Mouse (Mus musculus): ENCODE results near the gene Ireb2. TPM values are rescaled to one million over a fixed set of nuclear protein-coding genes. Genes with fewer than 3 reads are reported as not detected.

Gene Ireb2
- total RNA-seq, 2 experiments from 2014 or later, result 64.6 to 65.9 TPM

Other genes with a start within 250 kb of the Ireb2 start
- 100 to 1,000 TPM; 115 TPM for gene Acsbg1, start 201.9 kb upstream of the Ireb2 start, total RNA-seq (2021)
- gene Dnaja4, start 164.9 kb upstream of the Ireb2 start, total RNA-seq (2021), result 10 to 100 TPM; 25.6 to 30.8 TPM
- 10 to 100 TPM; 53.8 to 59.3 TPM for gene Wdr61, start 129.3 kb upstream of the Ireb2 start, total RNA-seq (2021)
- 1 to 10 TPM; 3.6 to 4.4 TPM for gene Crabp1, start 99.0 kb upstream of the Ireb2 start, total RNA-seq (2021)
- 1 to 10 TPM; 2.1 to 2.8 TPM for gene Hykk, start 53.5 kb downstream of the Ireb2 start, total RNA-seq (2021)
- 100 to 1,000 TPM; 137 to 138 TPM for gene Psma4, start 87.0 kb downstream of the Ireb2 start, total RNA-seq (2021)
- not detected for gene AY074887, start 87.2 kb downstream of the Ireb2 start, total RNA-seq (2021)
- 10 to 100 TPM in 1 of 2 experiments, 1 to 10 TPM in 1; 8.6 to 10.6 TPM for gene Chrna5, start 117.1 kb downstream of the Ireb2 start, total RNA-seq (2021)
- 1 to 10 TPM in 1 of 2 experiments, under 1 TPM in 1; 0.71 to 1.2 TPM for gene Chrna3, start 162.8 kb downstream of the Ireb2 start, total RNA-seq (2021)
- under 1 TPM in 1 of 2 experiments, not detected in 1; 0.28 TPM for gene Chrnb4, start 185.0 kb downstream of the Ireb2 start, total RNA-seq (2021)

Data from layer of hippocampus, postnatal 14 days (tissue).